Mouse (Mus musculus): ENCODE data around the gene Khdrbs2. TPM values are rescaled to one million over a fixed set of nuclear protein-coding genes. Genes with fewer than 3 reads are reported as not detected.

Khdrbs2 gene
- polyA plus RNA-seq (2012; rRNA removed) = 0.06 and 0.07 TPM in 2 replicates

DNA sequence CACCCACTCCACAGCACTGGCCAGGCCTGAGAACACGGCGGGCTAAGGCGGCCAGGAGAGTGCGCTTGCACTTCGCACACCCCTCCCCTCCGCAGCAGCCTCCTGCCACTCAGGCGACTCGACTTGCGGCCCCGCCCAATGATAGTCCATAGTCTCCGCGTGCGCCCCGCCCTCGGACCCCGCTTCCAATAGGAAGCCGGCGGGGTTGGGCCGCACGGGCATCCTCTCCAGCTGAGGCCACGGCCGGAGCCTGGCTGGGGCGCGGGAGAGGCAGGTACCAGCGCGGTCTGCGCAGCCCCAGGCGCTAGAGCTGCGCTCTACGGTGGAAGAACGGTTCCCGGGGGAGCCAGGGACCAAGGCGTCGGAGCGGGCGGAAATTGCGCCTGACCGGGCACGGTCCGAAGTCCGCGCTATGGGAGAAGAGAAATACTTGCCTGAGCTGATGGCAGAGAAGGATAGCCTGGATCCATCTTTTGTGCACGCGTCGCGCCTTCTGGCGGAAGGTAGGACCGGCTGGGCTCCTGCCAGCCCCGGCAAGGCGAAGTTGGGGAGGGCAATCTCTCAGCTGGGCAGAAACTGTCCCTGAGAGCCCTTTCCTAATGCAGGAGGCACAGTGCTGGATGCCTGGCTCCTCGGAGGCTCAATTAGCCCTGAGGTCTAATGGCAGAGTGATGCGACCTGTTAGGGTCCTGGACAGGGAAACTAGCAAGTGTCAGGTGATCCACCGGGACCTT, at the start of gene Khdrbs2:
Khdrbs2 (plus strand) TSS at position 209 of the 734 bp plus-strand sequence.
- DNase-seq (ENCODE audit: low spot score) = peak; percentile 36

DNA sequence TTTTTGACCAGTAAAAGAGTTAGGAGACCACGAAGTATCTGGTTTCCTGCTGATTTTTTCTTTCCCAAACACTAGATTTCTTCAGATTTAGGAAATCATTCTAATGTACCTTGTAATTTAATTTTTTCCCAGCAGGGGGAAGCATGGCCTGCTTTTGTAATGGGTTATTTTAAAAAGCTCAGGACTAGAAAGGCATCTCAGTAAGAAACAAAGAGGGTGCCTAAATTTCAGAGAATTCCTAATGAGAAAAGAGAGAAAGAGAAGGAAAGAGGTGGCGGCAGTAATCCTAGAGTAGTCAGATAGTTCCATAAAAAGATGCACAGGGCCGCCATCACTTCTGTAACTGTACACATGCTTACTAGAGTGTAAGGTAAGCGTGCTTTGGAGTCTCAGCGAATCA, 2.1 kb downstream of the Khdrbs2 start:
- no peak for DNase-seq (ENCODE audit: low spot score)

DNA sequence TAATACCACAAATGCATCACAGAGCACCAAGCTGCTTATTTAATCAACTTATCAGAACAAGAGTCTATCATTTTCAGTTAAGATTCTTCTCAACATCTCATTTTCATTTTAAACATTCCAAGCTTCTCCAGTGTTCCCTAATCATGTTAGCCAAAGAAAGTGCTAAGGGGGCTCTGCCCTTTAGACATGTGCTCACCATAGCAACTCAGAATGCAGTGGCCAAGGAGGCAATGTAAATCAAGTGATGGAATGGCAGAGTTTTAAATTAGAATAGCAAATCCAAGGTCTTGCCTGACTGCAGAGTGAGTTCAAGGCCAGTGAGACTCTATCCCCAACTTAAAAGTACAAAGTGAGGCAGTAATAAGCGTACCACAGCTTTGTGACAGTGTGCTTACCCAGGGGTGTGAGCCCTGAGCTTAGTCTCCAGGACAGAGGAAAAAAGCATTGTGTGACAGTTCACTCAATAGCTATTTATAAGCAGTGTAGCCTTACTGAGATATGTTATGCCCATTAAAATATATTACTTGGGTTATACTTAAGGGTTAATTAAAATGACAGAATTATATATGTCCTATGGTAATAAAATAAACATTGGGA, 27.2 kb downstream of the Khdrbs2 start:
- no peak for DNase-seq (ENCODE audit: low spot score)

DNA sequence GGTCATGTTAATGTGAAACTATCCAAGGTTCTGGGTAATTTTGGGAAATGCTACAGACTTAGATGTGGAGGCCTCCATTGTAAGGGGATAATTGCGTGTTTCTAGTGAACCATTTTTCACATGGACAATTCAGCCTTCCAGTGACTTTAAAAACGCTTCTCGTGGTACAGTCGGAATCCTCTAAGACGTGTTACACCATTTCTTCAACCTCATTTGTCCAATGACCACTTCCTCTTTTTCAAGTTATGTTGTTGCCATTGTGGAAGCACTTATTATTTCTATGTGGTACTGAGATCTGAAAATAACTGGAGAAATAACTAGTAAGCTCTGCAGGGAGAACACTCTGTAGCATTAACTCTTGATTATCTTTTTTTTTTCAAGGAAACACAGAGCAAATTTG, 75.9 kb downstream of the Khdrbs2 start:
- no peak for DNase-seq (ENCODE audit: low spot score)

DNA sequence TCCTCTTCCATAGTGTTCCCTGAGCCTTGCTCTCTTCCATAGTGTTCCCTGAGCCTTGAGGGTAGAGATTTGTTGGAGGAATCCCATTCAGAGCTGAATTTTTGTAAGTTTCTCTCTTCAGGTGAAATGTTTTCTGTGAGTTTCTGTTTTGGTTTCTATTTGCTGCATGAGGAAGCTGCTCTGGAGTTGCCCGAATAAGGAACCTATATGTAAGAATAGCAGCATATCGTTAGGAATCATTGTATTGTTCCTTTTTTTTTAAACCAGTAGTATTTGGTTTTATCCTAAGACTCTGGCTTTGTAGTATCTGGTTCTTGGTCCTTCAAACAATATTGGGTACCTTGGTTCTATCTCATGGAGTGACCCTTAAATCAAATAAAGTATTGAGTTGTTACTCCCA, 77.1 kb downstream of the Khdrbs2 start:
- DNase-seq (ENCODE audit: low spot score) = no peak

DNA sequence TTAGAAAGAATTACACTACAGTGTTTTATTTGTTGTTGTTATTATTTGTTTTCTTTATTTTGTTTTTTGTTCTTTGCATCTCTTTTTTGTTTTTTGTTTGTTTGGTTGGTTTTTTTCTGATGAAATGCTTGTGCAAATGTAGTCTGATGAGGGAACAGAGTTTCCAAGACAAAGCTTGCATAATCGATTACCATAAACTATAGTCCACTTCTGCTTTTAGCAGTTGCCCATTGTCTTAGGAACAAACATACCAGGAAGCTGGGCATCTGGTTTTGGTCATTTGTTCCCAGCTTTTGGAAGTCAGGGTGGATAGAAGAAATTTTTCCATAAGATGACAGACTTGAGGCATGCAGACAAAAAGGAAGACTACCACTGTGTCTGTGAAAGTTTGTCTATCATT, 77.8 kb downstream of the Khdrbs2 start:
- no peak for DNase-seq (ENCODE audit: low spot score)

DNA sequence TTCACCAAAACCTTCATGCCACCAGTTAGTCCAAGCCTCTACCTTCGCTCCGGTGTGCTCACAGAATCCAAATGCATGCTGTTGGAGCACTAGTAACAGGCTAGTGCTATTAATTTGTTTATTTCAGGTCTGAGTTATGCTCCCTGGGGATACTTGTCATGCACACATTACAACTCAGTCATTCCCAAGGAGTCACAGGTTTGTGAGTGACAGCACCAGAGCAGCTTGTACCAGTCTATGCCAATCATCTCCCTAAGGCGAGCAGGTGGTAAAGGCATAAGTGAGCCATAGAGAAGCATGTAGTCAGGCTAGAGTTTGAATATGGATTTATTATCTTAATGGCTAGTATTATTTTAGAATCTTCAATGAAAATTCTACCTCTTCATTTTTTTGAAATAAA, 86.4 kb downstream of the Khdrbs2 start:
- DNase-seq (ENCODE audit: low spot score) = no peak

DNA sequence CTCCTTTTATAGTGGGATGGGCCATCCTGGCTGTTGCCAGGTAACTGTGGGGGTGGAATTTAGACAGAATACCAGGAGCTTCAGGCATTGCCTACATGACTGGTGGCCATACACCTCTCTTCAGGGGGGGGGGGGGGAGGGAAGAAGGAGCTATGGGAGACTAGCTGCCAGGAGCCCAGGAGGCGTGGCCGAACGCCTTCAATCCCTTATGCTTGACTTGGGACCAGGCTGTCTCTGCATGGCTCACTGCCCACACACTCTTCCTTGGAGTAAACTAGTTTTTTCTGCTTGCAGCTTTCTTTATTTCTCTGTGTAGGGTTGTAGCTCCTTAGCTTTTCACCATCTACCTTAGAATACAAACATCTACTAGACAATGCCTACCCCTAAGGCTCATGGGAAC, 98.0 kb downstream of the Khdrbs2 start:
- no peak for DNase-seq (ENCODE audit: low spot score)

DNA sequence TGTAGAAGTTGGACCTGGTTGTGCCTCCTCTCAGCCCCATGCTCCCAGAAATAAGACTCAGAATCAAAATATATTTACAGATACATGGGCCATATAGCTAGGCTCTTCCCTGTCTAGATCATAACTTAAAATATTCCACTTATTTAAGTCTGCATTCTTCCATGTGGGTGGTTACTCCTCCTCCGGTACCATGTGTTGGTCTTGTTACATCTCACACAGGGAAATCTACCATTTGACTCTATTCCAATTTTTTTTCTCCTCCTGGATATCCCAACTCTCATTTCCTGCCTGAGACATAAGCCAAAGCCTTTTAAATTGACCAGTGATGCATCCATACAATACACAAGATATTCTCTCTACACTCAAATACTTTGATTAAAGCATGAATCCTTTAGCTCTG, 122.2 kb downstream of the Khdrbs2 start:
- no peak for DNase-seq (ENCODE audit: low spot score)

DNA sequence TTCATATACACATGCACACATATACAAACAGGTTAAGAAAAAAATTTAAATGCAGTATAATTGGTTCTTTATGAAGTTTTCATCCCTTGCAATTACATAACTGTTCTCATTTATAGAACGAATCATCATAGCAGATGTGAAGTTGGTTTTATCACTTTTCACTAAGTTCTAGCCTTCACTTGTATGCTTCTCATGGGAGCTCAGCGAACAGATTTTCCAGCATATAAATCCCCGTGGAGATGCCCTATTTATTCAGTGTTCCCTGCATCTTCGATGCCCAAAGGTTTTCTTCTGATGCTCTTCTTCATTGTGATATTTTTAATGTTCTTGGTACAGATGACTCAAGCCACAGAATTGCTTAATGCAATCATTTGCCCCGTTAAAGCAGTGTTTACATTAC, 128.9 kb downstream of the Khdrbs2 start:
- DNase-seq (ENCODE audit: low spot score) = no peak

DNA sequence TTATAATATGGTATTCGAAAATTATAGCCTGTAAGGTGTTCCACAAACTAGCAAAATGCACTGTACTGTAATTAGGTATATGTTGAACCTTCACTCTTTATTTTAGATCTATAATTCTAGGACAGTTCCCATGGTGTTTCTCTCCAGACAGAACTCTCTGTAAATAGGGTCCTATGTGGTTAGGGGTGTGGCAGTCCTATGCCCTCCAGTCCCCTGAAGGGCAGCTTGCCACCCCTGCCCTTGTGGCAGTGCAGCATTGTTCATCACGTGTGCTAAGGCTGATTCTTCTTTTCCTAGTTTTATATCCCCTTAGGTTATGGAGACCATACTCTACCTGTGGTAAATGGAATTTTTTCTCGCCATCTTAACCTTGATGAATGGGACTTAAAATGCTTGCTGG, 136.6 kb downstream of the Khdrbs2 start:
- DNase-seq (ENCODE audit: low spot score) = no peak

DNA sequence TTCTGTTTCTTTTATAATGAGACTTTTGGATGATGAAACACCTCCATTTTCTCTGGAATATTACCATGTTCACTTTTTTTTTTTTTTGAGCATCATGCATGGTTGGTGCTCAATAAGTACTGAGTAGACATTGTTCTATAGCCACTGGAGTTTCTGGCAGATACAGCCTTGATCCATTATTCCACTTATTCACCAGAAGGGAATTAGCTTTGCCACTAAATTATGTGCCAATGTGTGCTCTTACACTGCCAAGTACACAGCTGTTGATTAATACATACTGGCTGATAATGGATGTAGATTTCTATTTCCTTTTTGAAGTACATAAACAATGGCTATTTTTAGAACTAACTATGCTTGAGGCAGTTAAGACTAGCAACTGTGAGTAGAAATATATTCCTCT, 137.1 kb downstream of the Khdrbs2 start:
- DNase-seq (ENCODE audit: low spot score) = no peak

DNA sequence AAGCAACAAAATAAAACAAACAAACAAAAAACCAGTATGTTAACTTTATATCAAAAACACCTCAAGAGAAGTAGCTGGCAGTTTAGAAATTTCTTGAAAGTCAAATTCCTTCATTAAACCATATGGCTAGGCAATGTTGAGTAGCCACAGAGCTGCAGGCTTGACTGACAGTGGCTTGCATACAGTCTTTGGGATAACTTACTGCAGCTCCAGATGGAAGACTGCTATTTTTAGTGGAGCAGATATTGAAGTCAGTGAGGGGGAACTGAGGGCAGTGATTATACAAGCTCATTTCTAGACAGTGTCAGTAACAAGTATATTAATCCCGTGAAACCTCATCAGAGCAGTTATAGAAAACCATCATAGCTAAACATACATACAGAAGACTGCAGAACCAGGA, 166.6 kb downstream of the Khdrbs2 start:
- no peak for DNase-seq (ENCODE audit: low spot score)

DNA sequence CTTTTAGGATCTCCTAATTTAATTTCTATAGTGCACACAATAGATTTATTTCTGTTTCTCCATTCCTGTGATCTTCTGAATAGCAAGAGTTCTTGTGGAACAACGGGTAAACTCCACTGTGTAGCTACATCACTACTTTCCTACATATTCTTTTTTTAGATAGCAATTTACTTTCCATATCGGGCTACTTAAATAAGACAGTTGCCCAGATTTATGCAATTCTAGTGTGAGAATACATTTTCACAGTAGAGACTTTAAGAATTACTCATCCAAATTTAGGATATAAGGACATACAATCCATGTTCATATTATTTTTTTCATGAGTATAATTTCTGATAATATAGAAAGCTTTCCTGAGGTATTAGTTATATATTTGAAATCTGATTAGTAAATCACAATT, 175.0 kb downstream of the Khdrbs2 start:
- no peak for DNase-seq (ENCODE audit: low spot score)

DNA sequence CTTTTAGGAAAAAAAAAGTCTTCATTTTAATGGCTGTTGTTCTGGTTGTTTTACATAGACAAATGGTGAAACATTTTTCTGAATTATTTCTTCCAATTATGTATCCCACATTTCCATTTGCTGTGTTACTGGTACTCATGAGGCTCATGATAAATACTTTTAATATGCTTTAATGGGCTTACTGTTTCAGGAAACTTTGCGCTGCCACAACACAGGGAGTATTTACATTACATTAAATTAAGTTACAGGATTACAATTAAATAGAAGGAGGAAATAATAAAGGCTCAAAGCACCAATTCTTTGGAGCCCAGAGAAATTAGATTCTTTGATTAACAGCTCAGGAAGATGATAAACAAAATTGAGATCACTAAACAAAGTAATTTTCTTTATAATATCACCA, 179.6 kb downstream of the Khdrbs2 start:
- no peak for DNase-seq (ENCODE audit: low spot score)

DNA sequence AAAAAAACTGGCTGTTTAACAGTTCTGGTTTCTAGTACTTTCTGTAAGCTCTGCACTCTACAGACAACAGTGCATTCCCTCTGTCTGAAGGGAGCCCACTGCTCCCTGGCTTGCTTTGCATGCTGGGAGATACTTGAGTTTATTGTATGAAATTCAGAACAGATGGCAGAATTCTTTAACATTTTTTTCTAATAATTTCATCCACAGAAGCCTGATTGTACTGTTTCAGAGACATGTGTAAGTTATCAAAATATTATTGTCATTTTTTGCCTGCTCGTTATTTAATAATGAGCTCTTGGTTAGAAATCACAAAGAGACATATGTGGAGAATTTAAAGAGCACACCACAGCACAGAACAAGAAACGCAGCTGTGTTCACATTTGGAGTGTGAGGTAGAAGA, 191.0 kb downstream of the Khdrbs2 start:
- no peak for DNase-seq (ENCODE audit: low spot score)

DNA sequence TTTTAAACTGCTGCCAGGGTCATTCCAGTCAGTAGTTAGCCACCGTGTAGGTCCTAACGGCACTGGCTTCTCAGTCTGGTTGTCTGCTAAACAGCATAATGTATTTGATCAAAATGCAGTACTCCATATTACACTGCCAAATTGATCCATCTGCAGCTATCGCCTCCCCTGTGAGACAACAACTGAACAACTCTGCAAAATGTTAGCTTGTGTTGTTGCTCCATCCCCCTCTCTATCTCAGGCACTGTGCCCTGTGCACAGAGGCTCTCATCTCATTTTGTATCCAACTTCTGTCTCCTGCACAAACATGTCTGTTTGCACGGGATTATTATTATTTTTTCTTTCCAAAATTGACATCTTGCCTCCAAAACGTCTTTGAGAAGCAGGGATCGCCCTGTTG, 225.0 kb downstream of the Khdrbs2 start:
- no peak for DNase-seq (ENCODE audit: low spot score)

DNA sequence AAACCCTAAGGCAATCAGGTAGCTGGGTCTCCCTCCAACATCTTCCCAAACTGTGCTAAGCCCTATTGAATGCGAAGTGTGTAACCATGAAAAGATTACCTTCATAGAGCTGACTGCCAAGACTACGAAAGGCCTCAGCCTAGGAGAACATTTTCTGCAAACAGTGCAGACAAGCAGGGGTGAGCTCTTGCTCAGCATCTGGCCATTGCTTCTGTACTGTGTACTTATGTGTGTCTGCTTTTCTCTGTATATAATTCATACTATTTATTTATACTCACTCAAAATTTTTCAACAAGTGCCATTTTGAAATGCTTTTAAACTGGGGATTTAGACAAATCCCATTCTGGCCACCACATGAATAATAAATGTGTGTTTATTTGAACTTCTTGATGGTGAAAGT, 235.1 kb downstream of the Khdrbs2 start:
- no peak for DNase-seq (ENCODE audit: low spot score)

DNA sequence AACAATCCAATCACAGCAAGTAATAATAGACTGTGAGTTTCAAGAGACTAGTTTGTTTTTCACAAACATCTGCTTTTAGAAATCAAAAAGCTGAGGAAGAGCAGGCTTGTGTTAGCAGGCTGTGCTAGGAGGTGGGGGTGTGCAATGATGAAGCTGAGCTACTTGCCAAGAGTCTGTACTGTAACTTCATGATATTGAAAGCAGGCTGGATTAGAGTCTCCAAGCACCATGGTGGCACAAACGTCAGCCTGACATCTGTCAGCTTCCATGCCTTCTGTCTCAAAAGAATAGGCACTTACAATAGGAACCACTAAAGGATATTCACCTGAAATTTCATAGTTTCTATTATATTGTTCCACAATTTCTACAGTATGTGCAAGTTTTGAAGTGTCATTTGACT, 255.9 kb downstream of the Khdrbs2 start:
- no peak for DNase-seq (ENCODE audit: low spot score)

DNA sequence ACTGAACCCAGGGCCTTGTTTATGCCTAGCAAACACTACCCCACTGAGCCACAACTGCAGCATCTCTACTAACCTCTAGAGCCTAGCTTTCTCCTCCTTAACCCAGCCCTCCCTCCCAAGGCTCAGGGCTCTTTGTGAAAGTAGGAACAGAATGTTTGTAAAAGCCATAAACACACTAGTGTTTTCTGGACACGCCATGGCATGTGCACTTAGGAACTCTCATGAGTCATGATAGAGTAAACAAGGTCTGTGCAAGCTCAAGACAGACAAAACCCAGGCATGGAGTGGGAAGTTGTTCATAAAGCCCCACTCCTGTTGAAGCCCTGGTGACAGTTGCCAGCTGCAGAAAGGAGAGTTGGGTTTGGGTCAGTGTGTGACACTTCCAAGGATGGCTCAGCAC, 257.0 kb downstream of the Khdrbs2 start:
- no peak for DNase-seq (ENCODE audit: low spot score)

DNA sequence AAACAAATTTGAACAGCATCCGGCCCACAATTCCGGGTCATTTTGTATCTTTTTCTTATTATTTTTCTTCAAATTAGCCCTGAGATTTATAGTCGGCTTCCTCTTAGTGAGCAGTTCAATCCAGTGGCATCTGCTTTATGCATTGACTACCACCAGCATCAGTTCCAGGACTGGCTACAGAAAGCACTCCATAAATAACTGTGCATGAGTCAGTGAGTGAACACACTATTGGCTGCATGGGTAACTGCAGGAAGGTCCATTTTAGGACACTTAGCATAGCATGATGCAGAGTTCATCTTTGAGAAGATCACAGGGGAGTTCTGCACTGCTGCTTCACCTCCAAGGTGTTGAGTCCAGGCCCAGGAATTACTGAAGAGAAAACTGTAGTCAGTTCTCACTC, 258.0 kb downstream of the Khdrbs2 start:
- no peak for DNase-seq (ENCODE audit: low spot score)

DNA sequence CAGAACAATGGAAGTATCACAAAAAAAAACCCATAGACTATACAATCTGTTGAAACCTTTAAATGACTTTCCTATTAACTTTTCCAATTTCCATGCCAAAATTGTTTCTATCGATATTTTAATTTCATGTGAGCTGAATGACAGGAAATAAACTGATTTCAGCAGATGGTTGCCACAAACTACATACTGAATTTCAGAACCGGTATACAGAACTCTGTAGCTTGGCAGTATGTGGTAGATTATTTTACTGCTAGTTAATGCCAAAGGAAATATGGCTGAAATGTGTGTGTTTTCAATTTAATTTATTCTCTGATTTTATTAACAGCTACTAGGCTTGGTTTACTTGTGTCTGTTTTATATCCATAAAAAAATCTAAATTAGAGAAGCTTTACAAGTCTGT, 260.6 kb downstream of the Khdrbs2 start:
- no peak for DNase-seq (ENCODE audit: low spot score)

DNA sequence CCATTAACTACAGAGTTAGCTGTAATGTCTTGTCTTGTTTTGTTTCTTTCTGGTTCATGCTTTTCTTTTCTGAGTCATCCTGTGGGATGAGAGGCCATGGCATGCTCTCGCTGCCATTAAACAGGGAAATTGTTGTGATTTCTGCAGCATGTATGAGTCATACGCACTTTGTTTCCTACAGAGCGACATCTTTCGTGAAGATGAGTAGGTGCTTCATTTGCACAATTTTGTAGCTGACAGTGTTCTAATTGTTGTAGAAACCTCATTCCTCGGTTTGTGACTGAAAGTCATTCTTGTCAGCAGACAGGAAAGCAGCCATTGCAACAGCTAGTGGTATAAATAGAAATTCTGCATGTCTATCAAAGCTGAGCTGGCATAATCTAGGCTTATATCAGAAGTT, 271.4 kb downstream of the Khdrbs2 start:
- DNase-seq (ENCODE audit: low spot score) = no peak

DNA sequence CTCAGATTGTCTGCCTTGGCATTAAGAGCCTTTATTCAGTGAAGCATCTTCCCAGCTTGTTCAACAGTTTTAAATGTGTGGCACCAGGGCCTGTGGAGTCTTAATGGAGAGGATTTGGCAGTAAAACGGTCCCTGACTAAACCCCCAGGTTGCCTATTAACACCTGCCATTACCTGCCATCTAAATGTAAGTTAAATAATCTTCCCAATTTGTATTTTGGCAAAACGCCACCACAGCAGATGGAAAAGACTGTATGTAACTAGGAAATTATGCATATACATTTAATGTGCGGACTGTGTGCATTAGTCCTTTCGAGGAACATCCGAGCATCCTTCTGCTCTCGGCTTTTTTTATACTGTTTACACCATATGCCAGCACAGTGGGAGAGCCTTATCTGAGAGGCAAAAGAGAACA, 290.6 kb downstream of the Khdrbs2 start:
- no peak for DNase-seq (ENCODE audit: low spot score)
